Mouse (Mus musculus) pancreas, adult 10 weeks (tissue): ENCODE measurements around the gene Rimkla. TPM values are rescaled to one million over a fixed set of nuclear protein-coding genes. Genes with fewer than 3 reads are reported as not detected.

Experiments used
- polyA plus RNA-seq: library from polyadenylated mRNA; stranded (reverse); fragments of 350-450 nt; fragmentation: Illumina TruSeq; extraction: RNeasy Lipid Tissue Mini Kit (QIAGEN cat#74804); gene quantifications from one replicate; pipeline ENCODE4 v1.2.3, GENCODE M21; 2015; ENCODE audit warnings: low read depth, low replicate concordance; ENCODE audit not compliant: insufficient read depth

Rimkla gene
- polyA plus RNA-seq: 0.31 TPM

GRCm38 (mm10) chr4:119492291-119492932 lies at the start of gene Rimkla:
TSS of gene Rimkla (minus strand) at chr4:119492628.

GRCm38 (mm10) chr4:119539031-119539824 lies 46.8 kb upstream of the Rimkla start, which contains the start of gene Frg2f1:
TSS of gene Frg2f1 (minus strand) at chr4:119539529.

GRCm38 (mm10) chr4:119536615-119537014 lies 44.2 kb upstream of the Rimkla start, which contains the start of gene Foxj3:
TSS of gene Foxj3 (plus strand) at chr4:119537004.

GRCm38 (mm10) chr4:119422294-119422964 lies 70.0 kb downstream of the Rimkla start, which contains the start of the genes Ppcs and Zmynd12:
TSS of gene Ppcs (minus strand) at chr4:119422420.
TSS of gene Zmynd12 (plus strand) at chr4:119422814.

Other genes starting within 250 kb of the Rimkla start
- gene Cldn19, start 237.2 kb downstream of the Rimkla start, polyA plus RNA-seq: not detected
- 82.7 TPM for gene Ybx1, start 198.0 kb downstream of the Rimkla start, polyA plus RNA-seq
- gene Ppih, start 172.1 kb downstream of the Rimkla start, polyA plus RNA-seq: 6.9 TPM
- gene Ccdc30, start 77.1 kb downstream of the Rimkla start, polyA plus RNA-seq: 1.5 TPM
- gene Ppcs, start 70.2 kb downstream of the Rimkla start, polyA plus RNA-seq: 3.3 TPM
- not detected for gene Zmynd12, start 69.8 kb downstream of the Rimkla start, polyA plus RNA-seq
- 5.0 TPM for gene Foxj3, start 44.4 kb upstream of the Rimkla start, polyA plus RNA-seq
- 2.3 TPM for gene Frg2f1, start 46.9 kb upstream of the Rimkla start, polyA plus RNA-seq
- gene Guca2a, start 145.1 kb upstream of the Rimkla start, polyA plus RNA-seq: not detected
- gene Guca2b, start 166.3 kb upstream of the Rimkla start, polyA plus RNA-seq: not detected
- 8.5 TPM for gene Hivep3, start 241.2 kb upstream of the Rimkla start, polyA plus RNA-seq